Mouse (Mus musculus) intestine, postnatal 0 days (tissue): Measurements from ENCODE around the gene Abhd12b. TPM values are rescaled to one million over a fixed set of nuclear protein-coding genes. Genes with fewer than 3 reads are reported as not detected.
A peak's percentile ranks its signal among the peaks of the same experiment; 100 is the strongest.

Source experiments
- ATAC-seq: fragments of 200-750 bp; cut with Nextera tagmentation; 2 replicates; pipeline ENCODE4 v1.8.0; 2017; ENCODE audit warnings: mild to moderate bottlenecking, moderate TSS enrichment, moderate library complexity
- H3K27ac ChIP-seq: fragments of 300-500 bp; sonication (generic); 2 replicates; pipeline ENCODE4 v1.5.1; 2014; ENCODE audit warnings: mild to moderate bottlenecking, low read depth, low read length, moderate library complexity
- H3K27me3 ChIP-seq: fragments of 300-500 bp; sonication (generic); replicated peaks from 2 replicates; pipeline ENCODE4 v1.6.1; 2014; ENCODE audit warnings: low read length, mixed read lengths; ENCODE audit not compliant: control insufficient read depth, insufficient read depth
- H3K36me3 ChIP-seq: fragments of 300-500 bp; sonication (generic); 2 replicates; pipeline ENCODE4 v1.6.1; 2014; ENCODE audit warnings: mild to moderate bottlenecking, moderate library complexity; ENCODE audit not compliant: control insufficient read depth, insufficient read depth
- H3K4me1 ChIP-seq: fragments of 300-500 bp; sonication (generic); replicated peaks from 2 replicates; pipeline ENCODE4 v1.6.1; 2014; ENCODE audit warnings: antibody characterized with exemption, low read length, mixed read lengths; ENCODE audit not compliant: control insufficient read depth, insufficient read depth
- H3K4me2 ChIP-seq: fragments of 300-500 bp; sonication (generic); replicated peaks from 2 replicates; pipeline ENCODE4 v1.6.1; 2014; ENCODE audit warnings: low read depth, mild to moderate bottlenecking, moderate library complexity
- H3K4me3 ChIP-seq: fragments of 300-500 bp; sonication (generic); 2 replicates; pipeline ENCODE4 v1.5.1; 2014; ENCODE audit warnings: low read depth, low read length
- H3K9ac ChIP-seq: fragments of 300-500 bp; sonication (generic); 2 replicates; pipeline ENCODE4 v1.6.1; 2014; ENCODE audit warnings: mild to moderate bottlenecking, low read depth, low read length
- H3K9me3 ChIP-seq: fragments of 300-500 bp; sonication (generic); 2 replicates; pipeline ENCODE4 v1.6.1; 2016; ENCODE audit warnings: mixed run types; ENCODE audit not compliant: control insufficient read depth
- CTCF ChIP-seq: sonication (generic); IDR thresholded peaks from 2 replicates; pipeline ENCODE4 v1.5.1; 2016; ENCODE audit warnings: low read depth, mild to moderate bottlenecking, control low read depth, antibody characterized with exemption, moderate library complexity
- WGBS: fragments of 180-500 bp; shearing (Covaris S2); extraction: QIAGEN DNeasy Blood & Tissue Kit; methylation state at CpG from one replicate; pipeline ENCODE4 v1.1.7; 2014; 5-methylcytosine and 5-hydroxymethylcytosine counted together
- polyA plus RNA-seq: library from polyadenylated mRNA; unstranded; fragments of >200 nt; fragmentation: Nextera tagmentation; extraction: Ambion mirVana; gene quantifications from 2 replicates; pipeline ENCODE4 v1.2.1, GENCODE M21; 2015

Gene Abhd12b
- polyA plus RNA-seq, 1 experiment from 2014 or later = not detected

DNA sequence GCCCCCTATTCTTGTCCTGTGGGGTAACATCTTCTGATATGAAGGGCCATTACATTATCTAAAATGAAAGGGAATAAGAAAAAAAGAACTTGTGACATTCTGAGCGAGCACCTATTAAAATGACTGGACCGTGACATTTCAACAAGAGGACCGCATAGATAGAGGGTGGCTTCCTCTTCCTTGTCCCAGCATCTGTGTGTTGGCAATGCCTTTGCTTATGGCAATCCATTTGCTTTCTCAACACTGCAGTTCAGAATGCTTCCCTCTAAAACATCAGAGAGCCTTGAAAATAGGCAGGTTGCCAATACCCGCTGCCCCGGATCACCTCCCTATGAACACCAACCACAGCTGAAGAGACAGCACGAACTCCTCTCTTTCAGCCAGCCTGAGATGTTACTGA is 44.0 kb upstream of the Abhd12b start:
- peak overlapping the region; percentile 81; the same call in 1 of the 2 replicates for H3K4me3 ChIP-seq
- no peaks in the 10 kb centered on the region for H3K9me3 ChIP-seq
- H3K9ac ChIP-seq = no peak overlapping the region
- ATAC-seq = no peak
- 71% methylated on average over 6 of the region's 6 CpGs for WGBS
- peak overlapping the region; percentile 99 for H3K4me2 ChIP-seq
- H3K27me3 ChIP-seq = no peaks in the 10 kb centered on the region
- no peak for TF ChIP-seq CTCF
- no peaks in the 10 kb centered on the region for H3K36me3 ChIP-seq
- peaks cover 10% of the 10 kb centered on the region; the same call in 1 of the 2 replicates for H3K4me1 ChIP-seq
- H3K27ac ChIP-seq = no peak overlapping the region

DNA sequence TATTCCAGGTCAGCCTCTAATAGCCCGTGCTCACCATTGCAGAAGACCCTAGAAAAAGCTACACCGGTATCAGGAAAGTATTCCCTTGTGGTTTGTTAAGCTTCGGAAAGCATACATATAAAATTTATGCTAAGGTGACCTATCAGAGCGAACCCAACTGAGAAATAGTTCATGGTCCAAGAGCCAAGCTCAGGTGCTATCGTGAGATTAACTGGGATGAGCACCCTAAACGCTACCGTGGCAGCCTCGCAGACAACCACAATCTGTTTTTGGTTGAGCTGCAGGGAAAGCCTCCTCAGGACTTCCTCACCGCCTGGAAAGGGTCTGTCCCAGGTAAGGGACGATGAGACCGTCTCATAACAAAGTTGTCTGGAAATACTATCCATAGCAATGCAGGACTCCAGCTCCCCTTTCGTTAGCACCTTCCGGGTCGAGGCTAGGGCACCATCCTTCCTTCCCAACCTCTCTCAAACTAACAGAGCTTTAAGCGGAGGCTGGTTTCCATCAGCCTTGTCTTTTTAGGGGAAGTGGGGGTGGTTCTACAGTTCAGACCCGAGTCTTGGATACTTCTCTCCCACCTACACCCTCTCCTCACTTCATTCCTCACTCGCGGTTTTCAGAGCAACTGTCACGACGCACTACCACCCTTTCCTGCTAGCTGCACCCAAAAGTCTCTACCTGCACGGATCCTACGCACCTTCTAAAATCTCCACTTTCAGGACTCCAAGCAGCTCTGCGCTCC is 43.4 kb upstream of the Abhd12b start:
- H3K9ac ChIP-seq = peak overlapping the region; percentile 81
- no peak overlapping the region for H3K27ac ChIP-seq
- no peak for ATAC-seq

DNA sequence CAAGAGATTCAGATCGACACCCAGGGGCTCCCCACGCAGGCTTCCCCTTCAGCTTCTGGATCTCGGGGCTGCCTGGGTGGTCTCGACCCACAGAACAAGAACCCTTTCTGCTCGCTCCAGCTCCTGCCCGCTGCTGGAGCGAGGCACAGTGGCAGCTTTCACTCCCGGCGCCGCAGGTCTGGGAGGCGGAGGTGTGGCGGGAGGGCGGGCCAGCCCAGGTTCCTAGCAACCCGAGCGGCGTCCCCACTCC is 42.9 kb upstream of the Abhd12b start:
- peak; percentile 62 for ATAC-seq
- Histone ChIP-seq H3K27me3 (no peaks in the 10 kb centered on the region), H3K9ac (peak overlapping the region; percentile 81), H3K27ac (no peak overlapping the region), H3K4me1 (peaks cover 10% of the 10 kb centered on the region; the same call in 1 of the 2 replicates), H3K4me3 (peak overlapping the region; percentile 81), H3K9me3 (no peaks in the 10 kb centered on the region), H3K4me2 (peak overlapping the region; percentile 99), H3K36me3 (no peaks in the 10 kb centered on the region)
- no peak for TF ChIP-seq CTCF
- 0% methylated on average over 16 of the region's 16 CpGs for WGBS

More for the DNA sequence above, 43.4 kb upstream of the Abhd12b start:
- H3K4me3 ChIP-seq = peak overlapping the region; percentile 81
- H3K36me3 ChIP-seq = no peaks in the 10 kb centered on the region
- peak overlapping the region; percentile 99 for H3K4me2 ChIP-seq
- no peaks in the 10 kb centered on the region for H3K27me3 ChIP-seq
- TF ChIP-seq CTCF = no peak
- 11% methylated on average over 23 of the region's 23 CpGs for WGBS
- H3K9me3 ChIP-seq = no peaks in the 10 kb centered on the region
- peaks cover 10% of the 10 kb centered on the region; the same call in 1 of the 2 replicates for H3K4me1 ChIP-seq

DNA sequence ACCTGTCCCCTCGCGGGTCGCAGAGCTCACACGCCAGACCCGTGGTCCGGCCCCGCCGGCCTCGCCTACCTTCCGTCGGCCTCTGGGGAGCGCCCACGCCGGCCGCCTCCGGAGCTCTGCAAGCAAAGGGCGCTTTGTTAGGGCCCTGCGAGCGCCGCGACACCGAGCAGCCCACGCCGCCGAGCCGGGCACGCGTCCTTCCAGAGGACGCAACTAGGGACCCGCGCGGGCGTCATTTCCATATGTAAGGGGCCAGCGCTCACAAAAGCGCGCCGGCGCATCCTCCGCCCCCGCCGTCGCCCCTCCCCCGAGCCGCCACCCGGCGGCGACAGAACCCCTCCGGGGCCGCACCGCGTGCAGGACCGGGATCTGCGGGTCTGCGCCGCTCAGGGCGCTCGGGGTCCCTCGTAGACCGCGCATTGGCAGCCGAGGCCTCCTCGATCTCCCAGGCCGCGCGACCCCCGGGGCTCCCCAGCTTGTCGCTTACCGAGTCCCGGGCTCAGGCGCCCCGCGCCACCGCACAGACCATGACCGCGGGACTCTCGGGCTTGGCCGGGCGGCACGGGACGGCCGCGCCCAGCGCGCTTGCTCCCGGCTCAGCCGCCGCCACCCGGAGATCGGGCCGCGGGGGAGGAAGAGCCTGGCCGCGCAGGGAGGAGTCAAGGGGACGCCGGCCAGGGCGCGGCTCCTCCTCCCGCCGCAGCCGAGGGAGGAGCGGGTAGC is 42.4 kb upstream of the Abhd12b start:
- H3K9me3 ChIP-seq = no peaks in the 10 kb centered on the region
- H3K4me1 ChIP-seq = peaks cover 10% of the 10 kb centered on the region; the same call in 1 of the 2 replicates
- no peaks in the 10 kb centered on the region for H3K36me3 ChIP-seq
- H3K4me2 ChIP-seq = peak overlapping the region; percentile 99
- WGBS = under 1% methylated on average over 100 of the region's 101 CpGs
- no peaks in the 10 kb centered on the region for H3K27me3 ChIP-seq
- H3K9ac ChIP-seq = peak overlapping the region; percentile 81
- ATAC-seq = peak; percentile 88
- peak; percentile 22 for TF ChIP-seq CTCF
- peak overlapping the region; percentile 81 for H3K4me3 ChIP-seq
- H3K27ac ChIP-seq = peak overlapping the region; percentile 82

DNA sequence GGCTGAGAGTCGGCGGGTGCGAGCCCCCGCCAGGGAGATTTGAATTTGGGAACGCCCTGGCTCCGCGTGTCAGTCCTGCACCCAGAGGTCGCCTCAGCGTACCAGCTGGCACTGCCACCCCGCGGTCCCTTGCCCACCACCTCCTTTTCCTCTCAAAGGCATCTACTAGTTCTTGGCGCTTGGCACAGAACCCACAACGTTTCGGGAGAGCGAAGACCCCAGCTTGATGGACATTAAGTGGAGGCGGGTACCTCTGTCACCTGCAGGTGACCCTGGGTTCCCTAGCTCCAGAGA is 41.9 kb upstream of the Abhd12b start:
- Histone ChIP-seq H3K4me1 (peaks cover 10% of the 10 kb centered on the region; the same call in 1 of the 2 replicates), H3K4me3 (peak overlapping the region; percentile 81), H3K36me3 (no peaks in the 10 kb centered on the region), H3K27me3 (no peaks in the 10 kb centered on the region), H3K27ac (0 out of 2 replicates have a peak overlapping the region, but pooled peaks have one; percentile 82), H3K4me2 (peak overlapping the region; percentile 99), H3K9ac (peak overlapping the region; percentile 81), H3K9me3 (no peaks in the 10 kb centered on the region)
- no peak for ATAC-seq
- TF ChIP-seq CTCF = no peak
- WGBS = 10% methylated on average over 15 of the region's 16 CpGs

DNA sequence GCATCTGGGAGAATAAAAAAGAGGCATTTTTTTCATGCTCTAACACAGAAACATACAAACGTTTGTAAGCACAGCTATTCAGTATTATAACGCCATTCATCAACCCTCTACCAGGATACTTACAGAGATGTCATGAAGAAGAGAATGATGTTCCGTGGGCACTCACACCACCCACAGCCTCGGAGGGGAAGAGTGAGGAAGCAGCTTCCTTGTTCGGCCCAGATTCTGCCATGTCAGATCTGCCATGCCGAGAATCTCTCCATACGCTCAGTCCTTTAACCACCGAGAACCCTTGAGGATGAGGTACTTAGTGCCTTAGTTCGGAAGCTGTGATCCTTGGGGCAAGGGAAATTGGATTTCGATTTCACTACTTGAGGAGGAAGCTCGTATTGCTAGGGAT is 40.6 kb upstream of the Abhd12b start, which contains the start of gene Nin:
Gene Nin (minus strand): TSS at position 367 of the 400 bp plus-strand sequence.
- Histone ChIP-seq H3K4me2 (no peak within 1 kb of the TSS), H3K9me3 (no peaks in the 10 kb centered on the region), H3K4me3 (no peak within 1 kb of the TSS), H3K4me1 (peaks cover 10% of the 10 kb centered on the region; the same call in 1 of the 2 replicates), H3K27me3 (no peaks in the 10 kb centered on the region), H3K27ac (no peak within 1 kb of the TSS), H3K36me3 (no peaks in the 10 kb centered on the region), H3K9ac (no peak within 1 kb of the TSS)
- 77% methylated on average over 11 of the region's 11 CpGs for WGBS
- ATAC-seq = no peak
- TF ChIP-seq CTCF = no peak
